Mouse (Mus musculus) bone marrow, adult 2 months (tissue): ENCODE measurements around the gene Rnf144a.

Experiments
- CTCF ChIP-seq: fragments of 200-500 bp; IDR thresholded peaks from 2 replicates; pipeline ENCODE4 v1.5.1; 2011; ENCODE audit warnings: low read length, control low read depth; ENCODE audit not compliant: control insufficient read depth, insufficient read depth
- POLR2A ChIP-seq: fragments of 200-500 bp; IDR thresholded peaks from 2 replicates; pipeline ENCODE4 v1.6.1; 2011; ENCODE audit warnings: low read depth, mild to moderate bottlenecking, control low read depth, low read length, borderline replicate concordance; ENCODE audit not compliant: control insufficient read depth

DNA sequence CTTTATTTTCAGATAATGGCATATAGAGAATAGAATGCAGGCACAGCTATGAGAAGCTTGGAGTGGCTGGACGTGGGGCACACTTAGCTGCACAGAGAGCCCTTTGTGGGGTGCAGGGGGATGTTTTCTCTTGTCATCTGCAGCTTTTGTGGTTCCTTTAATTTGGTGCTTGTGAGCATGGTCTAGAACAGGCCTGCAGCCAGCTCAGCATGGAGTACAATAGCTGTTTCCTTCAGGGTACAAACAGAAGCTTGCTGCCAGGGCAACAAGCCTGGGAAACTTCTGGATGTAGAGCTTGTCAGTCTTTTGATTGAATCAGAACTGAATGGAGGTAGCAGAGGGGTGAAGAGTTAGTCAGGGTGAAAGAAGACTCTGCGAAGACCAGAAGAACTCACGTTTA is 63.7 kb downstream of the Rnf144a start:
- TF ChIP-seq CTCF (no peak), POLR2A (no peak)
